Mouse (Mus musculus): ENCODE data around the gene Nt5c2.

Gene Nt5c2

GRCm38 (mm10) chr19:46966330-46966729 is 48.6 kb downstream of the Nt5c2 start:
- DNase-seq (ENCODE audit: low read depth, low spot score), result no peak

- DNase-seq (ENCODE audit: low read depth, low spot score), result no peak
Measured at GRCm38 (mm10) chr19:46965496-46965895, 49.5 kb downstream of the Nt5c2 start.

DNA sequence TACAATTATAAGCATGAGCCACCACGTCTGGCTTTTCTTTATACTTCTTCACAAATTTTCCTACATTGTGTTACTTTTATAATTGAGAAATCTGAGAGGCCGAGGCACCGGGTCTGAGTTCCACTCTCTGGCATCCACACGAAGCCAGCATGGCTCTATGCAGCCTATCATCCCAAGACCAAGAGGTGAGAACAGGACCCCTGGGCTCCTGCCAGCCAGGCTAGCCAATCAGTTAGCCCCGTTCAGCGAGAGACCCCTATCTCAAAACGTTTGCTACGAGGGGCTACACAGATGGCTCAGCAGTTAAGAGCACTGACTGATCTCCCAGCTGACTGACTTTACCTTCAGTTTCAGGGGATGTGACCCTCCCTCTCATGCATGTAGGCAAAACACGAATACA is 50.6 kb downstream of the Nt5c2 start:
- DNase-seq (ENCODE audit: low read depth, low spot score), result no peak

GRCm38 (mm10) chr19:46963440-46963839 is 51.5 kb downstream of the Nt5c2 start:
- DNase-seq (ENCODE audit: low read depth, low spot score), result no peak

GRCm38 (mm10) chr19:46962841-46963240 is 52.1 kb downstream of the Nt5c2 start:
- peak; percentile 31 for DNase-seq (ENCODE audit: low read depth, low spot score)

GRCm38 (mm10) chr19:46962171-46962772 is 52.7 kb downstream of the Nt5c2 start:
- peak; percentile 94 for DNase-seq (ENCODE audit: low read depth, low spot score)

- peak; percentile 89 for DNase-seq (ENCODE audit: low read depth, low spot score)
Measured at GRCm38 (mm10) chr19:46961652-46962051, 53.3 kb downstream of the Nt5c2 start.

DNA sequence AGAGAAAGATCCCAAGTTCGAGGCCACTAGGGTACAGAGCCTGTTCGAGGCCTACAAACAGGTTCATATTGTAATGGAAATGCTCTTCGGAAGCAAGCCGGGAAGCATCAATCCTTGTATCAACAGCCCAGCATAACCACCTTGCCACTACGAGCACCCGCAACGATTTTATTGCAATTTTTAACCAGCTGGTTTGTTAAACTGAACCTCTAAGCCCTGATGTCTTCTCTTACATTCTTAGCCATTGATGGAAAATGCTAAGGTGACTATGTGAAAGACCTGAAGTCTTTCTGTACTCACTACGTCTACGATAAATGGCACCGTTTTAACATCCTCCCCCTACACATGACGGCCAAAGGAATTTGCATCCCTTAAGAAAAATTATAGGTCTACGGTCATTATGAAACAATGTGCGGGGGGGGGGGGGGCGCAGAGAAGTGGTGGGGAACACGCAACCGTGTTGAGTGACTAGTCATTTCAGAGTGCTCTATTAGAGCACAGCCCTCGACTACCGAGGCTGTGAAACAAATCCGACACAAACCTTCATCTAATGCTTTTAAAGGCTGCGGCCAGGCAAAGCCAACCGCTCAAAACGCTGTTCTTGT is 53.8 kb downstream of the Nt5c2 start:
- DNase-seq (ENCODE audit: low read depth, low spot score), result peak; percentile 17

DNA sequence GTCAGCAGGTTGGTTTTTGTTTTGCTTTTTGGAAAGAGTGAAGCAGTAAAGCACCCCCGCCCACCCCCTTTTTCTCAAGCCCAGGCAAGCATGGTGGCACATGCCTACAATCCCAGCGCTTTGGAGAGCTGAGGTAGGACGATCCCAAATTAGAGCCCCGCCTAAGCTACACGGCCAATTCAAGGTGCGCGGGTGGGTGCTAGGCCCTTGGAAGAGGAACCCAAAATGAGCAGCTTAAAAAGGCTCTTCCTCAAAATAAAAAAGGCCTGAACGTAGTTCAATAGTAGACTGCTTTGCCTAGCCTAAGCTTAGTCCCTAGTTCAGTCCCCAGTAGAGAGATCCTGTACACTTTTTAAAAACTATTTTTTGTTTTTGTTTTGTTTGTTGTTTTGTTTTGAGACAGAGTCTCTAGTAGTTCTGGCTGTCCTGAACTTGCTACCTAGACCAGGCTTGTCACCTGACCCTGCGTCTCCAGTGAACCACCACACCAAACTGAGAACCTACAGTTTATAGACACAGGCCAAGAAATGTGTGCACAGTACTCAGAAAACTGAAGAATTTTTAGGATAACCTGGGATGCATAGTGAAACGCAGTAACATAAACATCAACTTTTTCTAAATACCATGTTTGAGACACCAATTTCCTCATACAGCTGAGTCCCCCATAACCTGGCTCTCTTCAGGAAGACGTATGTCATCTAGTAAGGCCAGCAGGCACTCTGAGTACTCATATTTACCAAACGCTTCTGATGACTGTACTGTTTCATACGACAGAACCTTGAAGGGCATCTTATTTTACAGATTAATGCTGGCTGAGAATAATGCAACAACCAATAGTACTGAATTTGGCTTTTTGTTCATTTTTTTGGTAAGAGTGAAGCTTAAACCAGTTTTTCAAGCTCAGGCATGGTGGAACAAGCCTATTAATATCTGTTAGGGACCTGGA is 54.6 kb downstream of the Nt5c2 start:
- peak; percentile 29 for DNase-seq (ENCODE audit: low read depth, low spot score)

DNA sequence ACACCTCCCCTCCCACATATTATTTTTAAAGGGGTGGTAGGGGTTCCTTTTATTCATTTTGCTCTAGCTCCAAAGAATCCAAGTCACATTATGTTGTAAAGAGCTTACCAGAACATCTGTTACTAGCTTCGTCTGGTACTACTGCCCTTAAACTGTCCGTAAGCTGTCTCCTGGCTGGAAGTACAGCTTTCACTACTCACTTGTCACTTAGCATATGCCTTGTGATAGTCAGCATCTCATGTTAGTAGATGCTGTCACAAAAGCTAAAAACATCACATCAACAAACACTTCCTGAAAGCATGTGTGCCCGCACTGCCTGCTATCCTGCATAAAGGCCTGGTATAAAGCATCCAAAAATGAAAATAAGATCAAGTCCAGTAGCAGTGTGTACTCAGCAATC is 55.4 kb downstream of the Nt5c2 start:
- DNase-seq (ENCODE audit: low read depth, low spot score), result no peak

DNA sequence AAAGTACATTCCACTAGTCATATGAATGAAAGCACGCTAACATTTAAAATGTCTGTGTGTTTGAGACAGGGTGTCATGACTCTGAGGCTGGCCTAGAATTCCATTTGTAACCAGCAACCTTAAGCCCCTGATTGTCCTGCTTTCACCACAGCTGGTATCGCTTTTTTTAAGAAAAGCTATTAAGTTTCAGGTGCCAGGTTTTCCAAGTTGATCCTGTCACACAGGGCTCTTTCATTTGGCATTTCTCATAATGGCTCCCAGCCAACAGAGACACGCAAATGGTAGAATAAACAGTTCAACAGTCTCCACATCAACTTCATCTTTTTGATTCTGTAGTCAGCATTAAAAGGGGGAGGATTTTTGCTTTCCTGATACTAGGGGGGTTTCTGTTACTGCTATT is 56.4 kb downstream of the Nt5c2 start:
- DNase-seq (ENCODE audit: low read depth, low spot score), result no peak

GRCm38 (mm10) chr19:46957971-46958370 is 57.0 kb downstream of the Nt5c2 start:
- DNase-seq (ENCODE audit: low read depth, low spot score), result no peak

GRCm38 (mm10) chr19:46957001-46957400 is 58.0 kb downstream of the Nt5c2 start:
- no peak for DNase-seq (ENCODE audit: low read depth, low spot score)

DNA sequence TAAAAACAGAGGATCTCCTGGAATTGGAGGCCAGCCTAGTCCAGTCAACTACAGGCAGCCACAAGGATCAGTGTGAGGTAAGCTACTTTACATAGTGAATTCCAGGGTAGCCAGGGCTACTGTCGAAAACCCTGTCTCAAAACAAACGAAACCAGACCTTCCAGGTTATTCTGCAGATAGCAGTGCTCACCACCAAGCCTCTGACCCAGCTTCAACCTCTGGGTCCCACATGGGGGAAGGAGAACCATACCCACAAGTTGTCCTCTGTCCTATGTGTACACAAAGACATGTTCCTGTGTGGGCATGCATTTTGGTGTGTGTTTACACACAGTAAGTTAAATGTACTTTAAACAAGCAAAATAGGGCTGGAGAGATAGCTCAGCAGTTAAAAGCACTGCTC is 58.5 kb downstream of the Nt5c2 start:
- no peak for DNase-seq (ENCODE audit: low read depth, low spot score)

- no peak for DNase-seq (ENCODE audit: low read depth, low spot score)
Measured at GRCm38 (mm10) chr19:46955630-46956029, 59.3 kb downstream of the Nt5c2 start.

GRCm38 (mm10) chr19:46953536-46953935 is 61.4 kb downstream of the Nt5c2 start:
- DNase-seq (ENCODE audit: low read depth, low spot score), result no peak

- no peak for DNase-seq (ENCODE audit: low read depth, low spot score)
Measured at GRCm38 (mm10) chr19:46952986-46953385, 62.0 kb downstream of the Nt5c2 start.

DNA sequence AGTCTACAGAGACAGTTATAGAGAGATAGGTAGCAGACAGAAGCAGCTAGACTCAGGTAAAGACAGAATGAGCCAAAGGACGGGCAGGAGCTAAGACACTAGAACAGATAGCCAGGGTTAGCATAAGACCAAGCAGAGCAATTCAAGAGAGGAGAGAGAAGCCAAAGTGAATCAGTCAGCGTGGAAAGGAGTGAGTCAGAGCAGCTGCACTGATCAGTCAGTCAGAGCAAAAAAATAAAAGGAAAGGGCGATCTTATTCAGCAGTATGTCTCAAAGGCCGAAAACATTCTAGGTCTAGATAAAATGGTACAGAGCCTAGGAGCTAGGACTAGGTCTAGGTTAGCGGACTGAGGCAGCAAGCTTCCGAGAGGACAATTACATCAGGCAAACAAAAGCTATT is 70.6 kb downstream of the Nt5c2 start:
- DNase-seq (ENCODE audit: low read depth, low spot score), result no peak

GRCm38 (mm10) chr19:46937173-46937572 is 77.8 kb downstream of the Nt5c2 start:
- DNase-seq (ENCODE audit: low read depth, low spot score), result no peak

- no peak for DNase-seq (ENCODE audit: low read depth, low spot score)
Measured at GRCm38 (mm10) chr19:46934025-46934424, 80.9 kb downstream of the Nt5c2 start.

DNA sequence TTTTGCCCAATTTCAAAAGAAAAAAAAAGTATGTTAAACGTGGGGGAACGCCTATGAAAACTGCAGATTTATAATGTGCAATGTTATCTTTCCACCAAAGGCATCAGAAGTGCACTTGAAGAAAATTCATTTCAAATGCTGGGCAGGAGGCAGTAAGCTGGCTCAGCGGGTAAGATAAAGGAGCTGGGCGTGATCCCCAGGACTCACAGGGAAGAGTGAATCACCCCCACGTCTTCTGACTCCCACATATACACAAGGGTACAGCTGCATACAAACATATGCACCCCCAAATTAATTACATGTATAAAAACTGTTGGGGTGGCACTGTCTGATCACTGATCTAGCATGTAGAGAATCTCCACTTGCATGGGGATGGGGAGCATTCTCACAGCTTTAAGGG is 82.3 kb downstream of the Nt5c2 start:
- no peak for DNase-seq (ENCODE audit: low read depth, low spot score)

DNA sequence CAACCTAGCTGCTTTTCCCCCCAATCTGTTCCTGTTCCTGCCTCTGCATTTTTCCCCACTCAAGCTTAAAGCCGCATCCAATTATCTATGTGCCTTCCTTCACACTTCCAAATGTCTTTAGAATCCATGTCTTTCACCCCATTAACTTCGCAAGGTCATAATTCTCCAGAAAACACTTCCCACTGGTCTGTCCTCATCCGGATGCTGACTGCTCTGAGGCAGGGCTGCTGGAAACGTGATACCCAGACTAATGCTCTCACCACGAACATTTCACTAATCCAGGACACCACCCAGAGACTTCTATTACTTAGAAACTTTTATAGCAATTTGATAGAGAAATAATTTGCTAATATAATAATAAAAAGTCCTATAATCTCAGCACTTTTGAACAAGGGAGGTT is 84.9 kb downstream of the Nt5c2 start:
- DNase-seq (ENCODE audit: low read depth, low spot score), result no peak

Data from ZHBTc4 (cell line).